Mouse (Mus musculus): ENCODE results near the gene Rrbp1. TPM values are rescaled to one million over a fixed set of nuclear protein-coding genes. Genes with fewer than 3 reads are reported as not detected.
A peak's percentile ranks its signal among the peaks of the same experiment; 100 is the strongest.

The Rrbp1 gene
- total and polyA plus RNA-seq, 3 experiments = 56.7 to 128 (median 127) TPM

- TF ChIP-seq TBP (IDR thresholded peaks at IDR 0.05; ENCODE audit: low read depth, low read length) (no peak), NELFE (IDR thresholded peaks at IDR 0.05; ENCODE audit: low read depth, low read length) (no peak)
Observed at GRCm38 (mm10) chr2:143992977-143993376, 18.1 kb downstream of the Rrbp1 start (continued).

GRCm38 (mm10) chr2:143991964-143992672 is 18.9 kb downstream of the Rrbp1 start:
- TF ChIP-seq ZMIZ1 (IDR thresholded peaks at IDR 0.05; ENCODE audit: low read depth, low read length) (no peak), TAL1 (IDR thresholded peaks at IDR 0.05; ENCODE audit: low read length) (no peak), CHD1 (IDR thresholded peaks at IDR 0.05; ENCODE audit: low read depth, low read length) (no peak), ELF1 (IDR thresholded peaks at IDR 0.05; ENCODE audit: low read depth, low read length) (no peak)
- no peak for DNase-seq (ENCODE audit: low read depth, low spot score)
- Histone ChIP-seq H3K36me3 (ENCODE audit: control insufficient read depth in 1 of 2, insufficient read depth in 2 of 2, low read length in 2 of 2) (peaks cover 3 to 4% of the 10 kb centered on the region in 2 experiments; a peak in 3 of 4 replicates), H3K27ac (ENCODE audit: control insufficient read depth, low read depth, low read length) (no peak overlapping the region), H3K79me2 (ENCODE audit: control insufficient read depth, insufficient read depth, low read length, poor library complexity) (peaks cover 34% of the 10 kb centered on the region), H3K9ac (ENCODE audit: control insufficient read depth, low read depth, low read length, poor library complexity, severe bottlenecking) (no peak overlapping the region), H3K4me1 (ENCODE audit: control insufficient read depth in 1 of 2, insufficient read depth in 2 of 2, low read length in 2 of 2) (no peaks in the 10 kb centered on the region; a peak in 3 of 4 replicates), H3K9me3 (replicated peaks; ENCODE audit: insufficient read depth, low read length) (no peaks in the 10 kb centered on the region), H3K27me3 (ENCODE audit: control insufficient read depth in 1 of 2, insufficient read depth in 2 of 2, low read length in 2 of 2) (no peaks in the 10 kb centered on the region), H3K4me3 (ENCODE audit: control insufficient read depth in 1 of 2, insufficient read depth in 1 of 2, low read depth in 2 of 2, low read length in 2 of 2) (no peak overlapping the region)

GRCm38 (mm10) chr2:143990997-143991396 is 20.1 kb downstream of the Rrbp1 start:
- no peaks in the 10 kb centered on the region; a peak in 3 of 4 replicates for H3K4me1 ChIP-seq (ENCODE audit: control insufficient read depth in 1 of 2, insufficient read depth in 2 of 2, low read length in 2 of 2)
- TF ChIP-seq ETS1 (IDR thresholded peaks at IDR 0.05; ENCODE audit: low read depth, low read length) = no peak
- TF ChIP-seq MYB (IDR thresholded peaks at IDR 0.05; ENCODE audit: low read depth, low read length) = no peak
- TF ChIP-seq E2F4 (IDR thresholded peaks at IDR 0.05; ENCODE audit: borderline replicate concordance, low read depth, low read length) = no peak
- TF ChIP-seq GATA1 (IDR thresholded peaks at IDR 0.05; ENCODE audit: low read depth, low read length) = no peak
- TF ChIP-seq POLR2AphosphoS2 (IDR thresholded peaks at IDR 0.05; ENCODE audit: low read length) = no peak
- no peak for TF ChIP-seq SMC3 (IDR thresholded peaks at IDR 0.05; ENCODE audit: low read depth, low read length)
- no peak for TF ChIP-seq MYC (IDR thresholded peaks at IDR 0.05; ENCODE audit: low read depth, low read length)
- TF ChIP-seq UBTF (IDR thresholded peaks at IDR 0.05; ENCODE audit: borderline replicate concordance, insufficient read depth, low read depth, low read length) = no peak
- no peak for TF ChIP-seq TBP (IDR thresholded peaks at IDR 0.05; ENCODE audit: low read depth, low read length)
- TF ChIP-seq MAX (IDR thresholded peaks at IDR 0.05; ENCODE audit: low read length) = no peak
- TF ChIP-seq RCOR1 (IDR thresholded peaks at IDR 0.05; ENCODE audit: low read depth, low read length) = no peak
- no peak for TF ChIP-seq CHD2 (IDR thresholded peaks at IDR 0.05; ENCODE audit: low read length)
- TF ChIP-seq ZMIZ1 (IDR thresholded peaks at IDR 0.05; ENCODE audit: low read depth, low read length) = no peak
- TF ChIP-seq USF2 (IDR thresholded peaks at IDR 0.05; ENCODE audit: borderline replicate concordance in 1 of 2, insufficient read depth in 1 of 2, low read depth in 1 of 2, low read length in 2 of 2) = no peak
- TF ChIP-seq JUND (IDR thresholded peaks at IDR 0.05; ENCODE audit: low read depth, low read length) = no peak
- peaks cover 3 to 8% of the 10 kb centered on the region in 2 experiments; a peak in 3 of 4 replicates for H3K36me3 ChIP-seq (ENCODE audit: control insufficient read depth in 1 of 2, insufficient read depth in 2 of 2, low read length in 2 of 2)
- no peaks in the 10 kb centered on the region for H3K27me3 ChIP-seq (ENCODE audit: control insufficient read depth in 1 of 2, insufficient read depth in 2 of 2, low read length in 2 of 2)
- no peaks in the 10 kb centered on the region for H3K9me3 ChIP-seq (replicated peaks; ENCODE audit: insufficient read depth, low read length)
- DNase-seq (ENCODE audit: low read depth, low spot score) = peak; percentile 21
- peaks cover 32% of the 10 kb centered on the region for H3K79me2 ChIP-seq (ENCODE audit: control insufficient read depth, insufficient read depth, low read length, poor library complexity)
- no peak overlapping the region for H3K4me3 ChIP-seq (ENCODE audit: control insufficient read depth in 1 of 2, insufficient read depth in 1 of 2, low read depth in 2 of 2, low read length in 2 of 2)
- H3K27ac ChIP-seq (ENCODE audit: control insufficient read depth, low read depth, low read length) = no peak overlapping the region
- no peak overlapping the region for H3K9ac ChIP-seq (ENCODE audit: control insufficient read depth, low read depth, low read length, poor library complexity, severe bottlenecking)
